Mouse (Mus musculus) testis, adult 2 months (tissue): Measurements from ENCODE around the gene Csf2ra. TPM values are rescaled to one million over a fixed set of nuclear protein-coding genes. Genes with fewer than 3 reads are reported as not detected.
"Not testable (repeated sequence)": the region's sequence is repeated elsewhere in the genome, so short reads cannot be mapped to it uniquely, and the experiment has no call there.

Experiments used
- H3K27ac ChIP-seq: fragments of 200-500 bp; 2 replicates; pipeline ENCODE4 v1.5.1; 2012; ENCODE audit warnings: low read depth, low read length; ENCODE audit not compliant: control insufficient read depth, insufficient read depth
- H3K27me3 ChIP-seq: fragments of 200-500 bp; 2 replicates; pipeline ENCODE4 v1.6.1; 2012; ENCODE audit warnings: mild to moderate bottlenecking, low read length, moderate library complexity; ENCODE audit not compliant: control insufficient read depth, insufficient read depth
- H3K36me3 ChIP-seq: fragments of 200-500 bp; 2 replicates; pipeline ENCODE4 v1.6.1; 2012; ENCODE audit warnings: mild to moderate bottlenecking, low read length; ENCODE audit not compliant: control insufficient read depth, insufficient read depth
- H3K4me1 ChIP-seq: fragments of 200-500 bp; 2 replicates; pipeline ENCODE4 v1.6.1; 2012; ENCODE audit warnings: low read length; ENCODE audit not compliant: control insufficient read depth, insufficient read depth
- H3K4me3 ChIP-seq: fragments of 200-500 bp; 2 replicates; pipeline ENCODE4 v1.5.1; 2012; ENCODE audit warnings: low read depth, mild to moderate bottlenecking, low read length, moderate library complexity, mixed read lengths; ENCODE audit not compliant: control insufficient read depth
- CTCF ChIP-seq: fragments of 200-500 bp; IDR thresholded peaks from 2 replicates; pipeline ENCODE4 v1.5.1; 2012; ENCODE audit warnings: low read depth, mild to moderate bottlenecking, inconsistent platforms, low read length, moderate library complexity; ENCODE audit not compliant: control insufficient read depth, insufficient read depth, insufficient replicate concordance
- POLR2A ChIP-seq: fragments of 200-500 bp; IDR thresholded peaks from 2 replicates; pipeline ENCODE4 v1.6.1; 2012; ENCODE audit warnings: low read depth, mild to moderate bottlenecking, inconsistent platforms, low read length, moderate library complexity; ENCODE audit not compliant: control insufficient read depth
- polyA plus RNA-seq: library from polyadenylated mRNA; depleted of rRNA; stranded (reverse); fragments of >200 nt; gene quantifications from 2 replicates; pipeline ENCODE4 v1.2.3, GENCODE M21; 2012

Gene Csf2ra
- polyA plus RNA-seq, 1 experiment, result 44.3 TPM

- Histone ChIP-seq H3K27ac (no peak overlapping the region), H3K27me3 (no peaks in the 10 kb centered on the region), H3K36me3 (no peaks in the 10 kb centered on the region), H3K4me3 (no peak overlapping the region), H3K4me1 (no peaks in the 10 kb centered on the region)
- no peak for TF ChIP-seq POLR2A
Measured at GRCm38 (mm10) chr19:61234532-61234931, 6.3 kb upstream of the Csf2ra start.

DNA sequence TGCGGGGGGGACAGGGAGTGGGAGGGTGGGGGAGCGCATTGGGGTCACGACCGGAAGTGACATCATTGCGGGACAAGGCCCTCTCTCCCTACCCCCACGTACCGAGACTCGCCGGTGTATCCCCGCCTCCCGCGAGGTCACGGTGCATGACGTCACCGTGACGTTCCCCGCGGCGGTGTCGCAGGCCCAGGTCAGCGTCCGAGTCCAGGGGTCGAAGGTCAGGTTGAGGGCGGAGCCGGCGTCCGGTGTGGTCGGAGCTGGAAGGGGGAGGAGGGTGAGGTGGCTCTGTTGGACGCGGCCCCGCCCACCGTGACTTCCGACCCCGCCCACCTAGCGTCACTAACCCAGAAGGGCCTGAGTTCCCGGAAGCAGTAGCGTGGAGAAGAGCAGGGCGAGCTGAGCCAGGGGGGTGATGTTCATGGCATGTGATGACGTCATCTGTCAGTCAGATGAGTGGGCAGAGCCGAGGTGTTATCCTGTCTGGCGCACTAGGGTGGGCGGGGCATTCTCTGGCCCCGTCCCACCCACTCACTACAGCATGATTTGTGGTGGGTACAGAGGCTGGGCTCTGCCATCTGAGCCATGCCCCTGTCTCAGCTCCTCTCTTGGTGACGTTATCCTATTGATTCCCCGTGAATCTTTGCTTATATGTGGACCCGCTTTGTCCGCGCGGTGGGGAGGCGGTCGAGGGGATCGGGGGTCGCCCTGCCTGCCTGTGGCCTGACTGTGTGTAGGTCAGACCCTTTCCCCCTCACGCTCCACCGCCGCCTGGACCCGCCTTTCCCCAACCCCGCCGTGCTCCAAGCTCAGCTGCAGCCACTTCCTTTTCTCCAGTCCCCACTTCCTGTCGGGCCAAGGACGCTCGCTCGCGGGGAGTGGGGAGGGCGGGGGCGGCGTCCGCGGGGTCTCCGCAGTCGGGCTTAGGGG lies 1.0 kb downstream of the Csf2ra start:
- H3K4me1 ChIP-seq, result peaks cover 15% of the 10 kb centered on the region
- peak overlapping the region; percentile 73 for H3K4me3 ChIP-seq
- TF ChIP-seq CTCF (no peak), POLR2A (peak; percentile 66)

DNA sequence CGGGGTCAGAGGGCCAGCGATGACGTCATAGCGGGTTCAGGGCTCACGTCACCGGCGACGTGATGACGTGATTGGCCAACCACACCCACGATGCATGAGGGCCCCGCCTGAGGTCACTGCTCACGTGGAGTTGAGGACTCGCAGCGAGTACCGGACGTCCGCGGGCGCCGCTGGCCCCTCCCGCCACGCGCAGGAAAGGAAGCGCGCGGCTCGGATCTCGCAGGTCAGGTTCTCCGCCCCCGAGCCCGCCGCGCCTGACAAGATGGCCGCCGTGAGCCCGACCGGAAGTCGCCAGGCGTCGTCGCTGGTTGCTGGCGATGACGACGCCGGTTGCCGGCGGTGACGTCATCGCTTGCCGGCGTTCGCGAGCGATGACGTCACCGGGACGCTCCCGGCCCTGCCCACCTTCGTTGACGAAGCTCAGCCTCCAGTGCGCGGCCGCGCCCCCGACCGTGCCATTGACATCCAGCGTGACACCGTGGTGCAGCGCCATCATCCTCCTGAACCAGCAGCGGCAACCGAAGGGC lies 1.8 kb downstream of the Csf2ra start:
- Histone ChIP-seq H3K27me3 (no peaks in the 10 kb centered on the region), H3K4me3 (peak overlapping the region; percentile 73), H3K27ac (peak overlapping the region; percentile 50), H3K4me1 (peaks cover 15% of the 10 kb centered on the region), H3K36me3 (no peaks in the 10 kb centered on the region)
- TF ChIP-seq CTCF, result no peak
- TF ChIP-seq POLR2A, result no peak

More for the DNA sequence above, 1.0 kb downstream of the Csf2ra start:
- H3K36me3 ChIP-seq, result no peaks in the 10 kb centered on the region
- no peaks in the 10 kb centered on the region for H3K27me3 ChIP-seq
- peak overlapping the region; percentile 3 for H3K27ac ChIP-seq

GRCm38 (mm10) chr19:61225526-61226400 lies 2.5 kb downstream of the Csf2ra start:
- no peak for TF ChIP-seq CTCF
- Histone ChIP-seq H3K4me3 (peak overlapping the region; percentile 73), H3K36me3 (no peaks in the 10 kb centered on the region), H3K4me1 (peaks cover 15% of the 10 kb centered on the region), H3K27ac (peak overlapping the region; percentile 62), H3K27me3 (no peaks in the 10 kb centered on the region)

DNA sequence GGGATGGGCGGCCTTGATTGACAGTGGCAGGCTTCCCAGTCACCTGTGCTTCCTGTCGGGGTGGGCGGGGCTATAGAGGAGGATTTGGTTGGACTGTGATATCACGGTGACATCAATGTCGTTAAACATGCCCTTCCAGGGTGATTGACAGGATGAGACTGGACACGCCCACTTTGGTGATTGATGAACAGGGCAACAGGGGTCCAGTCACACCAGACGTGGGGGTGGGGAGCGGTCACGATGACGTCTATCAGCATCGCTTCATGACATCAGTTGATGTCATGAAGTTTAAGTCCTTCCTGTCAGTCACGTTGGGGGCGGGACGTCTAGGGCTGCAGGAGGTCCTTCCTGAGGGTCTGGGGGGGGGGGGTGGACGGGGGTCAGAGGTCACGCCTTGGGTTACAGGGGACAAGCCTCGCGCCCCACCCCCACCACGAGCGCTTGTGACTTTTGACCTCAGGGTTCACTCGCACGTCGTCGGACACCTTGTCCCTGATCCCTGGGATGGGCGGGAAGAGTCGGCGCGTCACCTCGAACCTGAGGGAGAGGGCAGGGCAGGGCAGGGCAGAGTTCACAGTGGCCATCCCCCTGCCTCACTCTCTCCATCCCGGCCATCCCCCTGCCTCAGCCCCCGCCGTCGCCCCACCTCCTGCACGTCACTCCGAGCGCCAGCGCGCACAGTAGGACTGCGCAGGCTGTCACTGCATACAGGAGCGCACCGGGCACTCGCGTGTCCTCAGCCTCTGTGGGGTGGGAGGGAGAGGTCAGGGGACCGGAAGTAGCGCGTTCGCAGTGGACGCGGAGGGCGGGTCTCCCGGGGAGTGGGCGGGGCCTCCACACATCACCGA lies 3.3 kb downstream of the Csf2ra start:
- TF ChIP-seq CTCF (no peak), POLR2A (peak; percentile 51)
- Histone ChIP-seq H3K4me3 (peak overlapping the region; percentile 73), H3K36me3 (no peaks in the 10 kb centered on the region), H3K27ac (no peak overlapping the region; the same call in 1 of the 2 replicates), H3K27me3 (no peaks in the 10 kb centered on the region), H3K4me1 (peaks cover 15% of the 10 kb centered on the region)

DNA sequence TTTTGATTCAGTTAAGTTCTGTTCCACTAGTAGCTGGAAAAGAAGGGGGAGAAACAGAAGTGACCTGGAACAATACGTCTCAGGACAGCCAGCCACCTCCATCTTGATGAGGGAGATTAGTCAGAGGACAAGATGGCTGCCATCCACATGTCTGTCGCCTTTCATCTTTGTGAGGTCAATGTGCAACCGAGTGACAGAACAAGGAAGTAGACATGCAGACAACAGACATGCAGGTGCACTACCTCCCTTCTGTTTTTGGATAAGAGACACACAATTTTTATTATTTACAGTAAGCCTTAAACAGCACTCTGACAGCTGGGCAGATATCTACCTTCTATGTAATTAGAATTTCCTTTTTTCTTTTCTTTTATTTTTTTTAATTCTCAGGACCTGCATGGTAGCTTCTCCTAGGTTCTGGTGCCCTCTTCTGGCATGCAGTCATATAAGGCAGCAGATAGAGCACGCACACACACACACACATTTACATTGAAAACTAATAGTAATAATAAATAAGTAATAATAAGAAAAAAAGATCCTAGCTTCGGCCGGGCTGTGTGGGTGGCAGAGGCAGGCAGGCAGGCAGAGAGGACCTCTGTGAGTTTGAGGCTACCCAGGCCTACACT lies 4.4 kb downstream of the Csf2ra start:
- H3K36me3 ChIP-seq, result no peaks in the 10 kb centered on the region
- no peak for TF ChIP-seq POLR2A
- no peak for TF ChIP-seq CTCF
- no peaks in the 10 kb centered on the region for H3K27me3 ChIP-seq
- H3K27ac ChIP-seq, result no peak overlapping the region
- peaks cover 15% of the 10 kb centered on the region for H3K4me1 ChIP-seq
- H3K4me3 ChIP-seq, result no peak overlapping the region

- not testable (repeated sequence) for H3K4me3 ChIP-seq, H3K27me3 ChIP-seq, H3K4me1 ChIP-seq, H3K36me3 ChIP-seq, H3K27ac ChIP-seq
Measured at GRCm38 (mm10) chr19:61207506-61207905, 20.7 kb downstream of the Csf2ra start.
